Mouse (Mus musculus) embryonic facial prominence, embryonic 11.5 days (tissue): ENCODE measurements around the gene Ankrd23. TPM values are rescaled to one million over a fixed set of nuclear protein-coding genes. Genes with fewer than 3 reads are reported as not detected.
A peak's percentile ranks its signal among the peaks of the same experiment; 100 is the strongest.

ENCODE experiments used
- ATAC-seq: fragments of 200-750 bp; cut with Nextera tagmentation; replicated peaks from 2 replicates; pipeline ENCODE4 v1.8.0; 2017; ENCODE audit warnings: low read depth; ENCODE audit not compliant: insufficient number of reproducible peaks, low FRiP score, low TSS enrichment
- DNase-seq: peaks from one replicate; pipeline ENCODE4 v3.0.0-alpha.2; 2015; ENCODE audit warnings: low spot score
- H3K27ac ChIP-seq: fragments of 300-500 bp; sonication (generic); replicated peaks from 2 replicates; pipeline ENCODE4 v1.5.1; 2014; ENCODE audit warnings: mild to moderate bottlenecking, low read depth, low read length, control low read depth
- H3K27me3 ChIP-seq: fragments of 300-500 bp; sonication (generic); 2 replicates; pipeline ENCODE4 v1.6.1; 2014; ENCODE audit warnings: mild to moderate bottlenecking, low read length, moderate library complexity, mixed read lengths; ENCODE audit not compliant: control insufficient read depth, insufficient read depth
- H3K36me3 ChIP-seq: fragments of 300-500 bp; sonication (generic); replicated peaks from 2 replicates; pipeline ENCODE4 v1.6.1; 2014; ENCODE audit warnings: low read depth, mild to moderate bottlenecking, low read length, moderate library complexity, mixed read lengths; ENCODE audit not compliant: control insufficient read depth, insufficient read depth
- H3K4me1 ChIP-seq: fragments of 300-500 bp; sonication (generic); 2 replicates; pipeline ENCODE4 v1.6.1; 2014; ENCODE audit warnings: low read length, mixed read lengths; ENCODE audit not compliant: control insufficient read depth, insufficient read depth
- H3K4me2 ChIP-seq: fragments of 300-500 bp; sonication (generic); 2 replicates; pipeline ENCODE4 v1.6.1; 2014; ENCODE audit warnings: low read depth, mild to moderate bottlenecking, control low read depth, low read length, moderate library complexity
- H3K4me3 ChIP-seq: fragments of 300-500 bp; sonication (generic); 2 replicates; pipeline ENCODE4 v1.5.1; 2014; ENCODE audit warnings: low read depth, low read length, control low read depth
- H3K9ac ChIP-seq: fragments of 300-500 bp; sonication (generic); replicated peaks from 2 replicates; pipeline ENCODE4 v1.6.1; 2014; ENCODE audit warnings: mild to moderate bottlenecking, control low read depth, low read length
- H3K9me3 ChIP-seq: fragments of 300-500 bp; sonication (generic); replicated peaks from 2 replicates; pipeline ENCODE4 v1.6.1; 2016; ENCODE audit warnings: mild to moderate bottlenecking, low read length, inconsistent platforms, mixed read lengths; ENCODE audit not compliant: control insufficient read depth
- WGBS: fragments of 180-500 bp; shearing (Covaris S2); extraction: QIAGEN DNeasy Blood & Tissue Kit; methylation state at CpG from one replicate; pipeline ENCODE4 v1.1.7; 2014; 5-methylcytosine and 5-hydroxymethylcytosine counted together
- polyA plus RNA-seq: library from polyadenylated mRNA; unstranded; fragments of >200 nt; fragmentation: Nextera tagmentation; extraction: Ambion mirVana; gene quantifications from 2 replicates; pipeline ENCODE4 v1.2.1, GENCODE M21; 2014

The Ankrd23 gene
- polyA plus RNA-seq, 1 experiment from 2014 or later = 4.6 TPM

DNA sequence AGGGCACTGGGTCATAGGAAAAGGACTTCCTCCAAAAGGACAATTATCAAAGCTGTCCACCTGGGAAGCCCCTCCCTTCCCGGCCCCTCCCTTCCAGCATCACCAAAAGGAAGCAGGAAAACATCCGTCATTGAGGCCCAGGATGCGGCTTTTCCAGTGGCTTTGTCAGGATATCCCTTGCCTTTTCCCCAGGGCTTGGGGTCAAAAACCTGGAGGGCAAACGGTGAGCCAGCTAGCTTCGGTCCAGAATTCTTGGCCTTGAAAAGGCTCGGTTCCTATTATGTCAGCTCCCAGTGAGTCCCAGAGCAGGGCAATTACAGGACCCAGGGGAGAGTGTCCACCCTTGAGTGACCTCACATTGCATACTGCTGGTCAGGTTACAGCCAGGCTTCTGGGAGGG lies 24.2 kb upstream of the Ankrd23 start:
- H3K27ac ChIP-seq = no peak overlapping the region
- no peak overlapping the region for H3K4me3 ChIP-seq
- no peaks in the 10 kb centered on the region for H3K36me3 ChIP-seq
- H3K4me2 ChIP-seq = no peak overlapping the region
- DNase-seq (no peak), ATAC-seq (no peak)
- H3K9me3 ChIP-seq = no peaks in the 10 kb centered on the region
- H3K9ac ChIP-seq = no peak overlapping the region
- WGBS = 41% methylated on average over 6 of the region's 6 CpGs
- H3K27me3 ChIP-seq = no peaks in the 10 kb centered on the region
- H3K4me1 ChIP-seq = peaks cover 6% of the 10 kb centered on the region; the same call in 1 of the 2 replicates

- Histone ChIP-seq H3K4me2 (no peak overlapping the region), H3K27me3 (no peaks in the 10 kb centered on the region), H3K4me1 (peaks cover 13% of the 10 kb centered on the region), H3K9me3 (no peaks in the 10 kb centered on the region), H3K36me3 (no peaks in the 10 kb centered on the region), H3K27ac (no peak overlapping the region), H3K4me3 (no peak overlapping the region), H3K9ac (no peak overlapping the region)
- no peak for ATAC-seq
- no peak for DNase-seq
- 42% methylated on average over 5 of the region's 5 CpGs for WGBS
Observed at GRCm38 (mm10) chr1:36559888-36560287, 23.2 kb upstream of the Ankrd23 start.

DNA sequence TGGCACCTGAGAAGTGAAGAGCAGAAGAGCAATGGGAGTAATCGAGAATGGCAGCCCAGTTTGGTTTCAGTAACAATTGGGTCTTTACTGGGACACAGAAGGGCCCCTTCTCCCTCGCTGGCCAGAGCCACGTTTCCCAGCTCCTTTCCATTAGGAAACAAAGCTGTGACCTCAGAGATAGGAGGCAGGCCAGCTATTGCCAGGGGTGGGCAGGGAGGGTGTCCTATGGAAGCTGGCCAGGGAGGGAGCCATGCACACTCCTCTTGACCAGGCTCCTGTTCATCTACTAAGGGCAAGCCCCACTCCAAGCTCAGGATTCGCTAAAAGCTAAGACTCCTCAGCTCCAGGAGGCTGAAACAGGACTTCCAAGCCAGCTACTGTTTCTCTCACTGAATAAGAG lies 22.6 kb upstream of the Ankrd23 start:
- no peaks in the 10 kb centered on the region for H3K36me3 ChIP-seq
- ATAC-seq (no peak), DNase-seq (no peak)
- H3K27ac ChIP-seq = no peak overlapping the region
- peaks cover 15% of the 10 kb centered on the region for H3K4me1 ChIP-seq
- peak overlapping the region; percentile 95 for H3K4me3 ChIP-seq
- H3K4me2 ChIP-seq = no peak overlapping the region; the same call in 1 of the 2 replicates
- no peaks in the 10 kb centered on the region for H3K27me3 ChIP-seq
- H3K9ac ChIP-seq = peak overlapping the region; percentile 89; the same call in 1 of the 2 replicates
- H3K9me3 ChIP-seq = no peaks in the 10 kb centered on the region
- WGBS = 3% methylated on average over 4 of the region's 4 CpGs

DNA sequence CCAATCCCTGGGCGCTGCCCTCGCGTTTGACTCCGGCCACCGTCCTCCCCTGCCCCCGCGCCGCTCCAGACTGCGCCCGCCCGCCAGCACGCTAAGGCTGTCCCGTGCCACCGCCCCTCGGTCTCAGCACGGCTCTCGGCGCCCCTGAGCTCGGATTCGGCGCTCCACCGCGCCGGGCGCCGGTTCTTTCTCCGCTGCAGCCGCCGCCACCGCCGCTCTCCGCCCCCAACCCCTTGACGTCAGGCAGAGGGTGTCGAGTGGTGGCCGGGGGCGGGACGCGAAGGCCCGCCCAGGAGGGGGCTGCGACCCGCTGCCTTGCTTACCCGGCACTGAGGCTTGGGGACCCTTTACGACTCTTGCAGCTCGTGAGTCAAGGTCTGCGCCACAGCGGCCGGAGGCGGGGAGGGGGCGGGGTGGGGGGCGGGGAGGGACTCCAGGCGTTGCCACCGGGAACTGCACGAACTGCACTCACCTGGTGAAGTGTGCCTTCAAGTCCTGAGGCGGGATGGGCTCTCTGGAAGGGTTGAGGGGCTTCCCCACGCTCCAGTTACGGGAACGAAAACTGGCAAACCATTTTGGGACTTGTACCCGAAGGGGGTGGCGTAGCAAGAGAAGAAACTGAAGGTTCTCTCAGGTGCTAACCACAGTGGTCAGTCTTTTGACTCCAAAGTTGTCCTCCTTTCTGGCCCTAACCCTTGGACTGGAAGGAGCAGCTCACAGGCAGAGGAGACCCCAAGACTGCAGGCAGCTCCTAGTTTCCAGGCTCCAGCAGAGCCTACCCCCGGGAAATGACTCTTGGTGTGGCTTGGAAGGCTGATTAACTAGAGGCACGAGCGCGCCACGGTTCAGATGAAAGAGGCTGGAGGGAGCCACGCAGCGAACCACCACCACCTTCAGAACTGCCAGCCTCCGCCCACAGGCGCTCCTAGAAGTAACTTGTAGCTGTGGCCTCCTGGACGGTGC lies 21.6 kb upstream of the Ankrd23 start, which contains the start of gene Sema4c:
TSS of gene Sema4c (minus strand) at position 319 of the 963 bp plus-strand sequence.
- H3K9ac ChIP-seq = peak within 1 kb of the TSS; percentile 89
- peak within 1 kb of the TSS; percentile 78 for H3K4me2 ChIP-seq
- H3K27ac ChIP-seq = peak within 1 kb of the TSS; percentile 96
- peaks cover 15% of the 10 kb centered on the region for H3K4me1 ChIP-seq
- no peaks in the 10 kb centered on the region for H3K9me3 ChIP-seq
- under 1% methylated on average over 61 of the region's 69 CpGs for WGBS
- ATAC-seq (peak; percentile 57), DNase-seq (peak; percentile 92)
- H3K27me3 ChIP-seq = no peaks in the 10 kb centered on the region
- 0 out of 2 replicates have a peak, but pooled peaks cover 1% of the 10 kb centered on the region for H3K36me3 ChIP-seq
- peak within 1 kb of the TSS; percentile 95 for H3K4me3 ChIP-seq

- Histone ChIP-seq H3K4me2 (peak overlapping the region; percentile 78), H3K4me3 (peak overlapping the region; percentile 95), H3K27ac (peak overlapping the region; percentile 96), H3K9me3 (no peaks in the 10 kb centered on the region), H3K27me3 (no peaks in the 10 kb centered on the region), H3K36me3 (peaks cover 9% of the 10 kb centered on the region), H3K4me1 (peaks cover 15% of the 10 kb centered on the region), H3K9ac (peak overlapping the region; percentile 89)
- WGBS = under 1% methylated on average over 44 of the region's 48 CpGs
- DNase-seq (peak; percentile 89), ATAC-seq (peak; percentile 72)
Observed at GRCm38 (mm10) chr1:36557457-36558011, 20.9 kb upstream of the Ankrd23 start.

- Histone ChIP-seq H3K9ac (peak overlapping the region; percentile 89), H3K27me3 (no peaks in the 10 kb centered on the region), H3K27ac (peak overlapping the region; percentile 96), H3K4me3 (peak overlapping the region; percentile 95), H3K4me1 (peaks cover 15% of the 10 kb centered on the region), H3K36me3 (peaks cover 16% of the 10 kb centered on the region), H3K4me2 (peak overlapping the region; percentile 78), H3K9me3 (no peaks in the 10 kb centered on the region)
- ATAC-seq (peak; percentile 77), DNase-seq (peak; percentile 96)
- under 1% methylated on average over 52 of the region's 52 CpGs for WGBS
Observed at GRCm38 (mm10) chr1:36556553-36557456, 20.1 kb upstream of the Ankrd23 start.

GRCm38 (mm10) chr1:36555798-36556395 lies 19.2 kb upstream of the Ankrd23 start:
- peaks cover 22% of the 10 kb centered on the region for H3K36me3 ChIP-seq

More at GRCm38 (mm10) chr1:36555798-36556395, 19.2 kb upstream of the Ankrd23 start:
- Histone ChIP-seq H3K27ac (peak overlapping the region; percentile 96), H3K9ac (peak overlapping the region; percentile 89), H3K4me2 (peak overlapping the region; percentile 78), H3K4me3 (peak overlapping the region; percentile 95), H3K4me1 (peaks cover 15% of the 10 kb centered on the region), H3K9me3 (no peaks in the 10 kb centered on the region), H3K27me3 (no peaks in the 10 kb centered on the region)
- DNase-seq (peak; percentile 46), ATAC-seq (no peak)
- 3% methylated on average over 8 of the region's 8 CpGs for WGBS
